Mouse (Mus musculus) hindbrain, embryonic 10.5 days (tissue): Measurements from ENCODE around the gene Rnf220. TPM values are rescaled to one million over a fixed set of nuclear protein-coding genes. Genes with fewer than 3 reads are reported as not detected.
"Not testable (repeated sequence)": the region's sequence is repeated elsewhere in the genome, so short reads cannot be mapped to it uniquely, and the experiment has no call there.

ENCODE experiments used
- DNase-seq: peaks from one replicate; pipeline ENCODE4 v3.0.0-alpha.2; 2017; ENCODE audit warnings: low spot score
- H3K27ac ChIP-seq: fragments of 300-500 bp; sonication (generic); 2 replicates; pipeline ENCODE4 v1.5.1; 2016; ENCODE audit warnings: mild to moderate bottlenecking, moderate library complexity
- H3K27me3 ChIP-seq: fragments of 300-500 bp; sonication (generic); 2 replicates; pipeline ENCODE4 v1.6.1; 2016; ENCODE audit warnings: mild to moderate bottlenecking; ENCODE audit not compliant: poor library complexity, insufficient read depth, severe bottlenecking
- H3K36me3 ChIP-seq: fragments of 300-500 bp; sonication (generic); 2 replicates; pipeline ENCODE4 v1.6.1; 2016; ENCODE audit warnings: mild to moderate bottlenecking, moderate library complexity
- H3K4me1 ChIP-seq: fragments of 300-500 bp; sonication (generic); replicated peaks from 2 replicates; pipeline ENCODE4 v1.6.1; 2016; ENCODE audit warnings: mild to moderate bottlenecking
- H3K4me3 ChIP-seq: fragments of 300-500 bp; sonication (generic); 2 replicates; pipeline ENCODE4 v1.5.1; 2016; ENCODE audit warnings: mild to moderate bottlenecking, moderate library complexity
- H3K9me3 ChIP-seq: fragments of 300-500 bp; sonication (generic); 2 replicates; pipeline ENCODE4 v1.6.1; 2016; ENCODE audit warnings: mild to moderate bottlenecking, moderate library complexity
- WGBS: fragments of 180-500 bp; shearing (Covaris S2); methylation state at CpG from one replicate; pipeline ENCODE4 v1.1.7; 2016; 5-methylcytosine and 5-hydroxymethylcytosine counted together
- polyA plus RNA-seq: library from polyadenylated mRNA; unstranded; fragments of >200 nt; fragmentation: Nextera tagmentation; extraction: Ambion mirVana; gene quantifications from 2 replicates; pipeline ENCODE4 v1.2.1, GENCODE M21; 2016

Rnf220 gene
- polyA plus RNA-seq, 1 experiment from 2014 or later, result 101 TPM

GRCm38 (mm10) chr4:117276281-117276711, 220.6 kb downstream of the Rnf220 start:
- H3K4me1 ChIP-seq, result peaks cover 71% of the 10 kb centered on the region
- peaks cover 14% of the 10 kb centered on the region for H3K9me3 ChIP-seq
- peaks cover 12% of the 10 kb centered on the region; the same call in 1 of the 2 replicates for H3K27me3 ChIP-seq
- H3K27ac ChIP-seq, result 0 out of 2 replicates have a peak overlapping the region, but pooled peaks have one; percentile 41
- no peak overlapping the region for H3K4me3 ChIP-seq
- peak; percentile 27 for DNase-seq
- WGBS, result 91% methylated on average over 17 of the region's 17 CpGs
- H3K36me3 ChIP-seq, result peaks cover 100% of the 10 kb centered on the region

- Histone ChIP-seq H3K36me3 (peaks cover 88% of the 10 kb centered on the region), H3K4me3 (no peak overlapping the region), H3K27me3 (peaks cover 16% of the 10 kb centered on the region; the same call in 1 of the 2 replicates), H3K27ac (no peak overlapping the region), H3K9me3 (peaks cover 14% of the 10 kb centered on the region), H3K4me1 (peaks cover 65% of the 10 kb centered on the region)
- 97% methylated on average over 4 of the region's 4 CpGs for WGBS
- DNase-seq, result no peak
These were observed 222.1 kb downstream of the Rnf220 start for GRCm38 (mm10) chr4:117274720-117275119.

GRCm38 (mm10) chr4:117272459-117272858, 224.4 kb downstream of the Rnf220 start:
- H3K27me3 ChIP-seq, result peaks cover 25% of the 10 kb centered on the region
- H3K4me1 ChIP-seq, result peaks cover 42% of the 10 kb centered on the region
- H3K27ac ChIP-seq, result peak overlapping the region; percentile 66
- H3K36me3 ChIP-seq, result peaks cover 66% of the 10 kb centered on the region
- H3K4me3 ChIP-seq, result no peak overlapping the region
- DNase-seq, result peak; percentile 35
- WGBS, result 16% methylated on average over 12 of the region's 12 CpGs
- H3K9me3 ChIP-seq, result peaks cover 14% of the 10 kb centered on the region

GRCm38 (mm10) chr4:117270278-117270677, 226.6 kb downstream of the Rnf220 start:
- no peak overlapping the region for H3K27ac ChIP-seq
- 24% methylated on average over 6 of the region's 6 CpGs for WGBS
- H3K36me3 ChIP-seq, result peaks cover 44% of the 10 kb centered on the region
- peak; percentile 81 for DNase-seq
- peaks cover 38% of the 10 kb centered on the region for H3K4me1 ChIP-seq
- H3K27me3 ChIP-seq, result peaks cover 33% of the 10 kb centered on the region
- no peak overlapping the region for H3K4me3 ChIP-seq
- H3K9me3 ChIP-seq, result peaks cover 14% of the 10 kb centered on the region

GRCm38 (mm10) chr4:117267831-117268437, 228.9 kb downstream of the Rnf220 start:
- 87% methylated on average over 25 of the region's 25 CpGs for WGBS
- H3K27ac ChIP-seq, result no peak overlapping the region
- H3K4me1 ChIP-seq, result peaks cover 34% of the 10 kb centered on the region
- no peak overlapping the region for H3K4me3 ChIP-seq
- peaks cover 21% of the 10 kb centered on the region for H3K36me3 ChIP-seq
- no peaks in the 10 kb centered on the region for H3K9me3 ChIP-seq
- H3K27me3 ChIP-seq, result peaks cover 30% of the 10 kb centered on the region
- DNase-seq, result no peak

DNA sequence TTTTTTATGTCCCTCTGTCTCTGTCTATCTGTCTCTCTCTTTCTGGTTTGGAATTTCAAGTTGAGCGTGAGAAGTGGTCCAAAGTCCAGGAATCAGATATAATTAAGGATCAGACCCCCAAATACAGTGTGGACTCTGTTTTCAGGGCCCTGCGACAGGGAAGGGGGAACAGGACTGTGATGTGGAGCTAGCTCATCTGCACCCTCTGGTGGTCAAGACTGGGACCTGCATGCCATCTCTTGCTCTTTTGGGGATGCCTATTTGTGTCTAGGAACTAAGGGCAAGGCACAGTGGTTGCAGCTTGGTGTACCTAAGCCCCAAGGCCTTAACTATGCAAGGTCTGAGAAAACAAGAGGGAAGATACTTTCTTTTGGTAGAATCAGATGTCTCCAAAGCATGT, 229.6 kb downstream of the Rnf220 start:
- Histone ChIP-seq H3K27me3 (peaks cover 30% of the 10 kb centered on the region), H3K4me3 (no peak overlapping the region), H3K4me1 (peaks cover 33% of the 10 kb centered on the region), H3K36me3 (peaks cover 14% of the 10 kb centered on the region), H3K9me3 (no peaks in the 10 kb centered on the region), H3K27ac (no peak overlapping the region; the same call in 1 of the 2 replicates)
- 6% methylated on average over 2 of the region's 2 CpGs for WGBS
- DNase-seq, result peak; percentile 81

DNA sequence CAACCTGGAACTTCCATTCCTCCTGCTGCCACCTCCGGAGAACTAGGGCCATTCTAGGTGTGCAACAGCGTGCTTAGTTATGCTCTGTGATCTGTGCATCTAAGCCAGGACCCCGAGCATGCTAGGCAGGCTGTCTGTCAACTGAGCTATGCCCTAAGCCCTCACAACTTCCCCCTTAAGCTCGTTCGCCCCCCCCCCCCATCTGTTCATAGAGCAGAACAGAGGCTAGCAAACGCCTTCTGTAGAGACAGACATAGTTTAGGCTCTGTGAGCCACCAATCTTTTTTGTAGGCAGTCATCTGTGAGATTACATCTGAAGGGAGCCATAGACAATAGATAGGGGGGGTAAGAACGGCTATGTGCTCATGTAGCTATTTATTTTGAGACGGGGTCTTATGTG, 233.9 kb downstream of the Rnf220 start:
- no peaks in the 10 kb centered on the region for H3K9me3 ChIP-seq
- no peak for DNase-seq
- no peak overlapping the region for H3K27ac ChIP-seq
- no peak overlapping the region for H3K4me3 ChIP-seq
- peaks cover 15% of the 10 kb centered on the region; the same call in 1 of the 2 replicates for H3K4me1 ChIP-seq
- WGBS, result 71% methylated on average over 8 of the region's 8 CpGs
- no peaks in the 10 kb centered on the region for H3K36me3 ChIP-seq
- H3K27me3 ChIP-seq, result peaks cover 9% of the 10 kb centered on the region

DNA sequence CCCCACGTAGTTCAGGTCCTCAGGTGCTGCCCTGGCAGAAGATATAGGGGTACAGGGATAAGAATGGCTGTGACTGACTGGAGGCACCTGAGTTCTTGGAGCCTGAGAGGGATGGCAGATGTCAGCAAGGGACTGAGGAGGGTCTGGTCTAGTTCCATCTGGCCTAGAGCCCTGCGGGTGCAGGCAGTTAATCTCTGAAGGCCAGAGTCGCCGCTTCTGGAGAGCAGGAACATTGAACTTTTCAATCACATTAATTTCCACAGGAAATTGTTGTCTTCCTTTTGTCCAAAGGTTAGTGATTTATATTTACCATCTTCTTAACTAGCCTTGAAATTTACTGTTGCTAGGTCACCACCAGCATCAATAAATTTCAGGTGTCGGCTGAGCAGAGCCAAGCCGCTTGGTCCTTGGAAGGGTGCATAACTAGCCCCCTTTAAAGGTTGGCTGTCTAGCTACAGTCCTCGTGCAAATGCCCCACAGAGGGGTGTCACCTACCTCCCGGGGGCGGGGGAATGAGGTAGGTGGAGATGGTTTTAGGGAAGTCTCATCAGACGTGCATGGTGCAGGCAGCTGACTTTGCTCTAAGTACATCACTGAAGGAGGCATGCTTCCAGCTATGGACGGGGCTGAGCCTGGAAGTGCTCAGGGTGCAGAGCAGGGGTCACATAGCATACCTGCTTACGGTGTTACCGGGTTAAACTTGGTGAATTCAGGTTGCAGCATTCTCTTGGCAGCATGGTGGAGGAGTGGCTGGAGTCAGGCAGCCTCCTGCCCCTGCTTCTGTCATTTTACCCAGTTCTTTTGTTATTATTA, 234.5 kb downstream of the Rnf220 start:
- peaks cover 15% of the 10 kb centered on the region; the same call in 1 of the 2 replicates for H3K4me1 ChIP-seq
- H3K4me3 ChIP-seq, result no peak overlapping the region
- no peak for DNase-seq
- H3K27me3 ChIP-seq, result peaks cover 8% of the 10 kb centered on the region; the same call in 1 of the 2 replicates
- no peaks in the 10 kb centered on the region for H3K9me3 ChIP-seq
- WGBS, result 81% methylated on average over 13 of the region's 13 CpGs
- no peaks in the 10 kb centered on the region for H3K36me3 ChIP-seq
- H3K27ac ChIP-seq, result no peak overlapping the region

GRCm38 (mm10) chr4:117261222-117261621, 235.6 kb downstream of the Rnf220 start:
- H3K9me3 ChIP-seq, result no peaks in the 10 kb centered on the region
- H3K4me3 ChIP-seq, result no peak overlapping the region
- H3K27me3 ChIP-seq, result peaks cover 4% of the 10 kb centered on the region; the same call in 1 of the 2 replicates
- 85% methylated on average over 2 of the region's 2 CpGs for WGBS
- no peak overlapping the region for H3K27ac ChIP-seq
- no peak for DNase-seq
- H3K36me3 ChIP-seq, result no peaks in the 10 kb centered on the region
- H3K4me1 ChIP-seq, result peaks cover 11% of the 10 kb centered on the region; the same call in 1 of the 2 replicates

DNA sequence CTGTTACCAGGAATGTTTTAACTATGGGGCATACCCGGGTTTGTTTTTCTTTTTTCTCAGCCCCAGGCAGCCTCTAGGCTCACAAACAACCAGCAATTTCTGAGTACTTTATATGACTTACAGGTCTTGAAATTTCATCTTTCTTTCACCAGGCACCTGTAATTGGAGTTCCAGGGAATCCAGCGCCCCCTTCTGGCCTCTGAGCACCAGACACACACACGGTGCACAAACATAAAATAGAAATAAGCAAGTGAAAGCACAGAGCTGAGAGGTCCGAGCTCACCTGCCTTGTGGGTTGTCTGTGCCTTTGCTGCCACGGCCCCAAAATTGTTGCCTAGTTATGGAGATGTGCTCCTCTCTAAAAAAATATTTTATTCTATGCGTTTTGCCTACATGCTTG, 236.9 kb downstream of the Rnf220 start:
- H3K4me3 ChIP-seq, DNase-seq, H3K36me3 ChIP-seq, H3K27me3 ChIP-seq, H3K9me3 ChIP-seq, H3K27ac ChIP-seq, H3K4me1 ChIP-seq: not testable (repeated sequence)
- WGBS, result 74% methylated on average over 6 of the region's 6 CpGs

DNA sequence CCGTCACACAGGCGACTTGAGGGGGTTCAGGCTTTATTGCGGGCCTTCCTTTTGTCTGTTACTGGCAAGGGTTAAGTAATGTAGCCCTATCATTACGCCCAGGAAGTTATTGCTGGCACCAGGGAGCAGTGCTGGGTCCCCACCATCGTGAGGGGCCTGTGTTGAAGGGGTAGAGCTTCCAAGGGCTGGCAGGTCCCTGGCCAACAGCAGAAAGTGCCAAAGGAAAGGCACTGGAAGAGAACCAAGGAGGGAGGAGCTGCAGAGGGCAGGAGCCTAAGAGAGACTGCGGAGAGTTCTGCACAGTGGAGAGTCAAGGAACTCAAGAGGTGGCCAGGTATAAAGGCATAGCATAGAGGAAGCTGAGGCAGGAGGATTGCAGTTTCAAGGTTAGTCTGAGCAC, 242.2 kb downstream of the Rnf220 start:
- DNase-seq, result no peak
- Histone ChIP-seq H3K9me3 (no peaks in the 10 kb centered on the region), H3K27me3 (peaks cover 12% of the 10 kb centered on the region; the same call in 1 of the 2 replicates), H3K4me1 (peaks cover 42% of the 10 kb centered on the region), H3K27ac (no peak overlapping the region), H3K4me3 (no peak overlapping the region), H3K36me3 (no peaks in the 10 kb centered on the region)
- 50% methylated on average over 6 of the region's 6 CpGs for WGBS

DNA sequence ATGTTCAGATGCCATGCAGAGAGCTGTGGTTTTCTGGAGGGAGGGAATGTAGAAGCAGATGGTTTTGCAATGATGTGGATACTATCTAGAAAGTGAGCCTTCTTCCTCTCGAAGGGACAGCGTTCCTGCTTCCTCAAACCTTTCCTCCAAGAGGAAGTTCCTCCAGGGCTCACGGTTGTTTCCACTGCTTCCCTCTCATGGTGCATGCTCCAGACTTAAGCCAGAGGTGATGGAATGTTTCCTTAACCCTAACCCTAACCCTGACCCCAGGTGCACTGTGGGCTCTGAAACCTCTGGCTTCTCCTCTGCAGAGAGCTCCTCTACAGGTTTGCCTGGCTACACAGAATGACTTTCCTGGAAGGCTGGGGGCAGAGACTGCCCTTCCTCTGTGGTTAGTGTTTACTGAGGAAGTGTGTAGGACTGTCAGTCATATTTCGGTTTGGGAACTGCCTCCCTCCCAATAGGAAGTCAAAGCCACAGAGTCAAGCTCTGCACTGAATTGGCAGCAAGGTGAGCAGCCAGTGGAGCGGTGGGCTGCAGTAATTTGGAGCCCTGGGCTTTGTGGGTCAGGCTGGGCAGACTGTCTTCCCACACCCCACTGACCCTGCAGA, 242.7 kb downstream of the Rnf220 start:
- Histone ChIP-seq H3K27me3 (peaks cover 12% of the 10 kb centered on the region; the same call in 1 of the 2 replicates), H3K9me3 (no peaks in the 10 kb centered on the region), H3K4me1 (peaks cover 42% of the 10 kb centered on the region), H3K4me3 (no peak overlapping the region), H3K36me3 (no peaks in the 10 kb centered on the region), H3K27ac (no peak overlapping the region)
- DNase-seq, result no peak
- WGBS, result 69% methylated on average over 5 of the region's 5 CpGs
